Mouse (Mus musculus) sigmoid colon, adult 10 weeks (tissue): Measurements from ENCODE around the gene Rdh16f1. TPM values are rescaled to one million over a fixed set of nuclear protein-coding genes. Genes with fewer than 3 reads are reported as not detected.

Source experiments
- polyA plus RNA-seq: library from polyadenylated mRNA; stranded (reverse); fragments of 350-450 nt; fragmentation: Illumina TruSeq; extraction: RNeasy Lipid Tissue Mini Kit (QIAGEN cat#74804); gene quantifications from one replicate; pipeline ENCODE4 v1.2.3, GENCODE M21; 2014; ENCODE audit warnings: low read depth, low replicate concordance

Rdh16f1 gene
- not detected for polyA plus RNA-seq

DNA sequence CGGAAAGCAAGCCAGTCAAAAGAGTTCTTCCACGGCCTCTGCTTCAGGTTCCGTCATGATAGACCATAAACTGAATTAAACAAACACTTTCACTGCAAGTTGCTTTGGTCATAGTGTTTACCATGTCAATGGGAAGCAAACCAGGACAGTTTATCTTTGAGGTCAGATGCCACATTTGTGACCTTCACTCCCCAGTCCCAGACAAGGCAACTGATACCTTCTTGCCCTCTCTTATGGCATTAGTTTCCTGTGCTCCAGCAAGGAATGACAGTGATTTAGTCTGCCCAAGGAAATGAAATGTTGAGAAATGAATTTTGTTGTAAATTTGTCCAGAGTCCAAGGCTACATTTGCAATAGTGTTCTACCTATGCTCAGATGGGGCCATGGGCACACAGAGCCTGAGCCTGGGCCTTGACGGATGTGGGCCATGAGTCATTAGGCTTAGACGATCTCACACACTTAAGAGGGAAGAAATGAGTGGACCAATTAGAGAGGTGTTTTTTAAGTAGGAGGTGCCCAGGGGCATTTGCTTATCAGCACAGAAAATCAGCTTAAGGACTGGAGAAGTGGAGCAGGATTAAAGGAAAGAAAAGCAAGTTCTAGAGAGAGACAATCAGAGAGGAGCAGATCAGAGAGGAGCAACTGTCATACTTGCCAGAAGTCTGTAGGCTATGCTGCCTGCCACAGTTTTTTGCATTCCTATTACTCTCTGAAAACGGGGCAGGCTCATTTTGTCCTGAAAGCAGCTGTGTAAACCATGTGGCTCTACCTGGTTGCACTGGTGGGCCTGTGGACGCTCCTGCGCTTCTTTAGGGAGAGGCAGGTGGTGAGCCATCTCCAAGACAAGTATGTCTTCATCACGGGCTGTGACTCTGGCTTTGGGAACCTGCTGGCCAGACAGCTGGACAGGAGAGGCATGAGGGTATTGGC lies at the start of gene Rdh16f1, which contains the start of gene Rdh1:
Gene Rdh16f1 (plus strand): TSS at position 607 of the 930 bp plus-strand sequence.
Gene Rdh1 (plus strand): TSS at position 541 of the 930 bp plus-strand sequence.

DNA sequence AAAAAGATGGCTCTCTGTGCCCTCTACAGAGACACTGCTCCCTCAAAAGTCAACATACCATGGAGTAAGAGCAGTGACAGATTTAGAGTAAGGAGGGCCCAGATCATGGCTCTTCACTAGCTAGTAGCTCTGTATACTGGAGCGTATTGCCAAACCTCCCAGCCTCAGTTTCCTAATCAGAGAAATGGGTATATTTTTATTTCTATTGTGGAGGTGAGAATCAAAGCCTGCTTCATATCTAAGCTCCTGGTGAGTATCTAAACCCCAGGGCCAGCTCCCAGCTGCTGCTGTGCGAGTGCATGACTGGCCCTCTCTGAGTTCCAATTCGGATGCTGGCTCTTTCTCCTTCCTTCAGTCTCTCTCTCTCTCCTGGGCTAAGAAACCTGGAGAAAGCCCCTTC lies 35.4 kb upstream of the Rdh16f1 start, which contains the start of gene Tac2:
Gene Tac2 (plus strand): TSS at position 301 of the 400 bp plus-strand sequence.

GRCm38 (mm10) chr10:127739083-127739660 lies 20.4 kb upstream of the Rdh16f1 start, which contains the start of gene Zbtb39:
Gene Zbtb39, plus strand, starts transcription at chr10:127739538.

DNA sequence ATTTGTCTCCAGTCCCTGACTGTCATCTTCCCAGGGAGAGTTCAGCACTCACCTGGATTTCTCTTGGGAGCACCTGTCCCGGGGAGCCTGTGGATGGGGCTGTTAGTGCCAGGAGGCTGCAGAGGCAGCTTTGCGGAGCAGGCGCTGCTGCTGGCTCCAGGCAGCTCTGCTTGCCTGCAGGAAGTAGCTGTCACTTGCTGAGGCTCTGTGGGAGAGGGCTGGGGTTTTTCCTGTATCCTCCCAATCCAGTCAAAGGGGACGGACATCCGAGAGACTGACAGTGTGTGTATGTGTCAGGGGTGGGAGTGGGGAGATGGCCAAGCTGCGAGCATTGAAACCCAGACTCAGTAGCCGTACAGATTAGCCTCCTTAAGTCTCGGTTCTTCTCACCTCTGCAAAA lies 8.0 kb upstream of the Rdh16f1 start, which contains the start of gene Gpr182:
Gene Gpr182 (minus strand): TSS at position 185 of the 400 bp plus-strand sequence.

DNA sequence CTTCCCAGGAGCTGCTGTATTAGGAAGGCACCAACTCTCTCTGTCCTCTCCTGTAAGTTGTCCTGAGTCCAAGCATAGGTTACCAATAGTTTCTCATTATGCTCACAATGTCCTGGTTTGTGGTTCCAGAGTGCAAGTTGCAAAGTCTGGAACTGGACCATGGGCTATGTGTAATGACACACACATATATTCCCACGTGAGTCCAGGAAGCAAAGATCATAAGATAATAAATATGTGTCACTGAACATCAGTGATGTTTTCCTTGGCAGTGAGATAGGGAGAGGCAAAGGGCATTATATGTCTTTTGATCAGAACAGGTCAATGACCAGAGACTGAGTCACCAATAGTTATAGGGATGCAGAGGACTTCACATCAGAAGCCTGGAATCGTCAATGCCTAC lies 16.4 kb downstream of the Rdh16f1 start, which contains the start of gene Rdh9:
Gene Rdh9 (plus strand): TSS at position 376 of the 400 bp plus-strand sequence.

GRCm38 (mm10) chr10:127800891-127801290 lies 41.3 kb downstream of the Rdh16f1 start, which contains the start of gene Rdh16:
Gene Rdh16, plus strand, starts transcription at chr10:127801152.

Other genes starting within 250 kb of the Rdh16f1 start
- not detected for gene Ndufa4l2, start 244.8 kb upstream of the Rdh16f1 start, polyA plus RNA-seq
- gene Shmt2, start 237.3 kb upstream of the Rdh16f1 start, polyA plus RNA-seq: 0.91 TPM
- gene Nxph4, start 225.2 kb upstream of the Rdh16f1 start, polyA plus RNA-seq: not detected
- gene Lrp1, start 138.6 kb upstream of the Rdh16f1 start, polyA plus RNA-seq: 2.3 TPM
- 34.2 TPM for gene Stat6, start 116.8 kb upstream of the Rdh16f1 start, polyA plus RNA-seq
- gene Nemp1, start 92.9 kb upstream of the Rdh16f1 start, polyA plus RNA-seq: 10.6 TPM
- 0.35 TPM for gene Nab2, start 91.2 kb upstream of the Rdh16f1 start, polyA plus RNA-seq
- 74.7 TPM for gene Myo1a, start 54.6 kb upstream of the Rdh16f1 start, polyA plus RNA-seq
- not detected for gene Tac2, start 35.3 kb upstream of the Rdh16f1 start, polyA plus RNA-seq
- 4.1 TPM for gene Zbtb39, start 20.2 kb upstream of the Rdh16f1 start, polyA plus RNA-seq
- gene Gpr182, start 8.1 kb upstream of the Rdh16f1 start, polyA plus RNA-seq: 0.09 TPM
- gene Rdh1, start 66 bp upstream of the Rdh16f1 start, polyA plus RNA-seq: 1.2 TPM
- 27.8 TPM for gene Rdh9, start 16.6 kb downstream of the Rdh16f1 start, polyA plus RNA-seq
- 77.2 TPM for gene Rdh16, start 41.4 kb downstream of the Rdh16f1 start, polyA plus RNA-seq
- gene Rdh19, start 90.1 kb downstream of the Rdh16f1 start, polyA plus RNA-seq: 1.1 TPM
- 0.47 TPM for gene Rdh16f2, start 106.7 kb downstream of the Rdh16f1 start, polyA plus RNA-seq
- not detected for gene Rdh7, start 129.0 kb downstream of the Rdh16f1 start, polyA plus RNA-seq
- not detected for gene Sdr9c7, start 138.7 kb downstream of the Rdh16f1 start, polyA plus RNA-seq
- gene Hsd17b6, start 247.8 kb downstream of the Rdh16f1 start, polyA plus RNA-seq: not detected